Mouse (Mus musculus) embryonic facial prominence, embryonic 14.5 days (tissue): ENCODE results near the gene Sgk1. TPM values are rescaled to one million over a fixed set of nuclear protein-coding genes. Genes with fewer than 3 reads are reported as not detected.

Source experiments
- ATAC-seq: fragments of 200-750 bp; cut with Nextera tagmentation; 2 replicates; pipeline ENCODE4 v1.8.0; 2017; ENCODE audit warnings: low read depth, moderate number of reproducible peaks, moderate TSS enrichment
- DNase-seq: peaks from one replicate; pipeline ENCODE4 v3.0.0-alpha.2; 2015; ENCODE audit warnings: low spot score
- H3K27ac ChIP-seq: fragments of 300-500 bp; sonication (generic); replicated peaks from 2 replicates; pipeline ENCODE4 v1.5.1; 2014; ENCODE audit warnings: low read depth, mild to moderate bottlenecking, low read length, moderate library complexity
- H3K27me3 ChIP-seq: fragments of 300-500 bp; sonication (generic); replicated peaks from 2 replicates; pipeline ENCODE4 v1.6.1; 2014; ENCODE audit warnings: low read length; ENCODE audit not compliant: control insufficient read depth, insufficient read depth
- H3K36me3 ChIP-seq: fragments of 300-500 bp; sonication (generic); 2 replicates; pipeline ENCODE4 v1.6.1; 2014; ENCODE audit warnings: low read length, mixed read lengths; ENCODE audit not compliant: control insufficient read depth, insufficient read depth
- H3K4me1 ChIP-seq: fragments of 300-500 bp; sonication (generic); 2 replicates; pipeline ENCODE4 v1.6.1; 2014; ENCODE audit warnings: antibody characterized with exemption, low read length; ENCODE audit not compliant: control insufficient read depth, insufficient read depth
- H3K4me2 ChIP-seq: fragments of 300-500 bp; sonication (generic); 2 replicates; pipeline ENCODE4 v1.6.1; 2014; ENCODE audit warnings: low read depth, mild to moderate bottlenecking, low read length, moderate library complexity, mixed read lengths
- H3K4me3 ChIP-seq: fragments of 300-500 bp; sonication (generic); 2 replicates; pipeline ENCODE4 v1.5.1; 2014; ENCODE audit warnings: low read depth, mild to moderate bottlenecking, low read length
- H3K9ac ChIP-seq: fragments of 300-500 bp; sonication (generic); 2 replicates; pipeline ENCODE4 v1.6.1; 2014; ENCODE audit warnings: low read depth, mild to moderate bottlenecking, low read length, moderate library complexity, mixed read lengths
- H3K9me3 ChIP-seq: fragments of 300-500 bp; sonication (generic); 2 replicates; pipeline ENCODE4 v1.6.1; 2016; ENCODE audit warnings: low read length; ENCODE audit not compliant: control insufficient read depth
- WGBS: fragments of 180-500 bp; shearing (Covaris S2); extraction: QIAGEN DNeasy Blood & Tissue Kit; methylation state at CpG from one replicate; pipeline ENCODE4 v1.1.7; 2014; 5-methylcytosine and 5-hydroxymethylcytosine counted together
- polyA plus RNA-seq: library from polyadenylated mRNA; unstranded; fragments of >200 nt; fragmentation: Nextera tagmentation; extraction: Ambion mirVana; gene quantifications from 2 replicates; pipeline ENCODE4 v1.2.1, GENCODE M21; 2014

The Sgk1 gene
- polyA plus RNA-seq, 1 experiment from 2014 or later = 33.8 TPM

DNA sequence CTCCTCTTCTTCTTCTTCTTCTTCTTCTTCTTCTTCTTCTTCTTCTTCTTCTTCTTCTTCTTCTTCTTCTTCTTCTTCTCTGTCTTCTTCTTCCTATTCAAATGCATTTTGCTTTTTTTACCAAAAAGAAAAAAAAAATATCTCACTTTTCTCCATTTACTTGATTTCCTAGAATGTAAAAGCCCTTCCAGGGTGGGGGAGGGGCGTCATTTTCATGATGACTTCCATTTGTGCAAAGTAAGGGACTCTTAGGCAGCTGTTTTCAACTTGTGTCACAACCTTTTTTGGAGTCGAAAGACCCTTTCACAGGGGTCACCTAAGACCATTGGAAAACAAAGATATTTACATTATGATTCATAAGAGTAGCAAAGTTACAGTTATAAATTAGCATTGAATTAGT lies 22.2 kb downstream of the Sgk1 start:
- no peaks in the 10 kb centered on the region for H3K36me3 ChIP-seq
- H3K9ac ChIP-seq = no peak overlapping the region
- H3K27me3 ChIP-seq = no peaks in the 10 kb centered on the region
- no peak overlapping the region for H3K27ac ChIP-seq
- 59% methylated on average over 2 of the region's 2 CpGs for WGBS
- DNase-seq (no peak), ATAC-seq (no peak)
- H3K4me2 ChIP-seq = no peak overlapping the region
- no peaks in the 10 kb centered on the region for H3K9me3 ChIP-seq
- H3K4me3 ChIP-seq = no peak overlapping the region
- H3K4me1 ChIP-seq = no peaks in the 10 kb centered on the region

DNA sequence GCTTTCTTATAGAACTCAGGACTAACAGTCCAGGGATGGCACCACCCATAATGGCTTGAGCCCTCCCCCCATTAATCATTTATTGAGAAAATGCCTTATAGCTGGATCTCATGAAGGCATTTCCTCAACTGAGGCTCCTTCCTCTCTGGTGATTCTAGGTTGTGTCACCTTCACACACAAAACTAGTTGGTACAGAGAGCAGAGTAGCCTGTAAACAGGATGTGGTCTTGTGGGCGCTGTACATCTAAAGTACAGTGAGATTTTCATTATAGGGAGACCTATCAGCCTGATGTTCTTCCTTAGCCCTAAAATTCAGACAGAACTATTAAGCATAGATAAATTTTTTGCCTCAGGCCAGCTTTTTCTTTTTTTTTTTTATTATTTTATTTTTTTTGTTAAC lies 23.6 kb downstream of the Sgk1 start:
- Histone ChIP-seq H3K27me3 (no peaks in the 10 kb centered on the region), H3K4me3 (no peak overlapping the region), H3K4me2 (no peak overlapping the region), H3K4me1 (no peaks in the 10 kb centered on the region), H3K9ac (no peak overlapping the region), H3K9me3 (no peaks in the 10 kb centered on the region), H3K36me3 (no peaks in the 10 kb centered on the region), H3K27ac (no peak overlapping the region)
- DNase-seq (no peak), ATAC-seq (no peak)
- WGBS = 88% methylated on average over 1 of the region's 1 CpGs

DNA sequence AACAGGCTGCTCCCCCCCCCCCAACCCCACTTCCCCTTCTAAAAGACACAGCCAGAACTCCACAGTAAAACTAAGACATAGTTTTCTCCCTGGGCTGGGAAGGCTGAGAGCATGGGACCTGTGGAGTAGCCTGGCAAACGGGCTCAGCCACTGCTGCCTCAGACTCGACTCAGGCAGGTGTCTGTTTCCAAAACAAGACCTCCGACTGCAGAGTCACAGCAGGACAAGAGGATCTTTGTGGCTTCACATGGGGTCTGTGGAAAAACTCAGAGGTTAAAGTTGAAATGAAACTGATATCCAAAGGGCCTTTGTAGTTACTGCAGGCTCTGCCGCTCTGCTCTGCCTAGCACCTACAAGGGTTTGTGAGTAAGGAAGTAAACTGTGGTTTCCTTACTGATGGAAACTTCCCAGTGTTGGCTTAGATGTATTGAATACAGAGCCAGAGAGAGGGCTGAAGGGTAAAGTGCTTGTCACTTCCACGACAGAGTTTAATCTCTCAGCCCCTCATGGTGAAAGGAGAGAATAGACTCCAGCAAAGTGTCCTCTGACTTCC lies 25.0 kb downstream of the Sgk1 start:
- no peak for DNase-seq
- H3K27me3 ChIP-seq = no peaks in the 10 kb centered on the region
- H3K9ac ChIP-seq = no peak overlapping the region
- peaks cover 4% of the 10 kb centered on the region; the same call in 1 of the 2 replicates for H3K4me1 ChIP-seq
- no peak for ATAC-seq
- no peak overlapping the region for H3K4me2 ChIP-seq
- WGBS = 18% methylated on average over 5 of the region's 5 CpGs
- no peaks in the 10 kb centered on the region for H3K9me3 ChIP-seq
- no peaks in the 10 kb centered on the region for H3K36me3 ChIP-seq
- no peak overlapping the region for H3K4me3 ChIP-seq
- H3K27ac ChIP-seq = no peak overlapping the region

DNA sequence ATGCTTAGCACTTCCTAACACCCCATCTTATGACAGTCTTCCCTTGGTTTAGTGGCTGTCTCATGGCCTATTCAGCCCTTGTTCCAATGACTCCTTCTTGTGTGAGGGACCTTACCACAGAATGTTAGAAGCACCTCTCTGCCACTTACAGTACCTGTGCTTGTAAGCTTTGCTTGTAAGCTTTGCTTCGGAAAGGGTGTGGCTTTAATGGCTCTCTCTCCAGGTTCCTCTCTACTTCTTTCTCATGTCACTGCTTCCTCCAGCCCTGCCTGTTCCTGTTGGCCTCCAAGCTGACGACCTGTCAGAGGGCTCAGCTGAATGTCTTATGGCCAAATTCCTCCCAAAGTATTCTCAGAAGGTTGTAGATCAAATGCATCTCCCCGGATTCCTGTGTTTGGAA lies 25.8 kb downstream of the Sgk1 start:
- Histone ChIP-seq H3K36me3 (no peaks in the 10 kb centered on the region), H3K27me3 (no peaks in the 10 kb centered on the region), H3K9me3 (no peaks in the 10 kb centered on the region), H3K4me1 (peaks cover 4% of the 10 kb centered on the region; the same call in 1 of the 2 replicates), H3K27ac (no peak overlapping the region), H3K9ac (no peak overlapping the region), H3K4me3 (no peak overlapping the region), H3K4me2 (no peak overlapping the region)
- ATAC-seq (no peak), DNase-seq (no peak)
- WGBS = 48% methylated on average over 3 of the region's 3 CpGs

DNA sequence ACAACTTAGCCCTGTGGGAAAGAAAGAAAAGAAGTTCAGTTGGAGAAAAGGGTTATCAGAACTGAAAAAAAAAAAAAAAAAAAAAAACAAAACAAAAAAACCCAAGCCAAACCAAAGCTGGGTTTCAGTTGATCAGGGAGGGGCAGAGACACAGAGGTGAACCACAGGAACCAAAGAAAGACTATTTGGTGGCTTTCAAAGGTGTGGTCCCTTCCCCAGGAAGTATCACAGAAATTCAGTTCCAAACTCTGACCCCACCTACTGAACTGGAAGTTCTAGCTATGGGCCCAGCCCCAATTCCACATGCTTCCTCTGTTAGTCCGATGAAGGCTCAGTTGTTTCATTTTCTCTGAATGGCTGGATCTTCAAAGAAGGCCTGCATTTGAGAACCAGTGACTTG lies 26.7 kb downstream of the Sgk1 start:
- H3K27ac ChIP-seq = no peak overlapping the region
- ATAC-seq (no peak), DNase-seq (no peak)
- H3K27me3 ChIP-seq = no peaks in the 10 kb centered on the region
- no peaks in the 10 kb centered on the region for H3K9me3 ChIP-seq
- no peak overlapping the region for H3K4me3 ChIP-seq
- H3K36me3 ChIP-seq = no peaks in the 10 kb centered on the region
- no peak overlapping the region for H3K4me2 ChIP-seq
- H3K9ac ChIP-seq = no peak overlapping the region
- H3K4me1 ChIP-seq = peaks cover 4% of the 10 kb centered on the region; the same call in 1 of the 2 replicates
- WGBS = 88% methylated on average over 1 of the region's 1 CpGs

DNA sequence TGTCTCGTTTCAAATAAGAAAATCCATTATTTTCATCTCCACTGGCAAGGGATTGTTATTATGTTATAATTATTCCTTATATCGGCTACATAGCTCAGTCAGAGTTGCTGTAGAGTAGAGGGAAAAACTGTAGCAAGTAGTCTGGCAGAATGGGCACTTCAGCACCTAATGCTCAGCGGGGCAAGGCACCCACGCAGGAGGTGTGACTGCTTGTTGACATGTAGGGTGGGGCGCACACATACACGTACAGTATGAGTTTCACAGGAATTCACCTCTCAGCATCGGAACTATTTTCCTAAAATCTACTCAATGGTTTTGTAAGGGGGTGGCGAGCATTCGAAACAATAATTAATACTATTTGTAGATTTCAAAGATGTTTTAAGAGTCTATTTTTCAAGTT lies 28.4 kb downstream of the Sgk1 start:
- no peaks in the 10 kb centered on the region for H3K36me3 ChIP-seq
- no peak for DNase-seq
- H3K4me3 ChIP-seq = no peak overlapping the region
- no peaks in the 10 kb centered on the region for H3K9me3 ChIP-seq
- ATAC-seq = no peak
- H3K4me1 ChIP-seq = peaks cover 8% of the 10 kb centered on the region
- 85% methylated on average over 9 of the region's 9 CpGs for WGBS
- no peak overlapping the region for H3K9ac ChIP-seq
- H3K4me2 ChIP-seq = no peak overlapping the region
- H3K27ac ChIP-seq = no peak overlapping the region
- H3K27me3 ChIP-seq = no peaks in the 10 kb centered on the region

DNA sequence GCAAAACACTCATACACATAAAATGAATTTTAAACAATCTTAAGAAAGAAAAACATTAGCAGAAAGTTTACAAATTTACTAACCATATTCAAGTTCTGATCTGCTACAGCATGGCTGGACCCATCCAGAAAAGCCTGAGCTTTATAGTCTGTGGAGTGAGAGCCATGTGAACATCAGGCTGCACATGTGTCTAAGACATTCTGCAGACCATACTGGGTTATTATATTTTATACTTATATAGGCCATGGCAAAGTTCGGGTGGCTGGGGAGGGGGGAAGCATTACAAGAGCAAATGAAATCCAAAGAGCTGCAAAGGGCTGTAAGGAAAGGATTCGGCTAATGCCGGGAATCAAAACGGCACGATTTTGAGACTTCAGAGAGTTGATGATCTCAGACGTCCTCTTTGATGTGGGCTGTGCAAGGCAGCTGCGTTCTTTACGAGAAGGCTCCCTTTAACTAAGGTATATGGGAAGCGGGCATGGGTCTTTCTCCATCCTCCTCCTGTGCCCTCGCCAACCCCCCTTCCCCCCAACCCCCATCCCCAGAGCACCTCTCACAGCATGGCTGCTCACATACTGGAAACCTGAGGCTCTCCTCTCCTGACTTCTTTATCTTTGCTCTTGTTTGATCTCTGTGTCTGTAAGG lies 29.4 kb downstream of the Sgk1 start:
- no peak overlapping the region for H3K4me2 ChIP-seq
- H3K36me3 ChIP-seq = no peaks in the 10 kb centered on the region
- H3K27ac ChIP-seq = no peak overlapping the region
- H3K4me1 ChIP-seq = peaks cover 8% of the 10 kb centered on the region
- H3K4me3 ChIP-seq = no peak overlapping the region
- H3K9ac ChIP-seq = no peak overlapping the region
- no peak for ATAC-seq
- 50% methylated on average over 10 of the region's 10 CpGs for WGBS
- DNase-seq = no peak
- no peaks in the 10 kb centered on the region for H3K27me3 ChIP-seq
- no peaks in the 10 kb centered on the region for H3K9me3 ChIP-seq

DNA sequence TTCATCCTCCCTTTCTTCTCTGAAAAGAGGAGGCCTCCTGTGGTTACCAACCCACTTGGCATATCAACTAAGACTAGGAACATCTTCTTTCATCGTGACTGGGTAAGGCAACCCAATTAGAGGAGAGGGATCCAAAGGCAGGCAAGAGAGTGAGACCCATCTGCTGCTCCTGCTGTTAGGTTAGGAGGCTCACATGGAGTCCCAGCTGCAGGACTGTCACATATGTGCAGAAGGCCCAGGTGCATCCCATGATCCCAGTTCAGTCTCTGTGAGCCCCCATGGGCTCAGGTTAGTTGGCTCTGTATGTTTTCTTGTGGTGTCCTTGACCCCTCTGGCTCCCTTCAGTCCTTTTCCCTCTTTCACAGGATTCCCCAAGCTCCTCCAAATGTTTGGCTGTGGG lies 32.8 kb downstream of the Sgk1 start:
- Histone ChIP-seq H3K4me1 (peaks cover 8% of the 10 kb centered on the region), H3K4me3 (no peak overlapping the region), H3K4me2 (no peak overlapping the region), H3K27me3 (no peaks in the 10 kb centered on the region), H3K27ac (no peak overlapping the region), H3K9me3 (no peaks in the 10 kb centered on the region), H3K36me3 (no peaks in the 10 kb centered on the region), H3K9ac (no peak overlapping the region)
- WGBS = 30% methylated on average over 1 of the region's 1 CpGs
- ATAC-seq (no peak), DNase-seq (no peak)
